8 mouse cellular contexts compared by ENCODE assay signal in genomic region chr7:70625643-70626231, GRCm38 (mm10).
DNase-seq lines count a peak whose midpoint lies in the region; TF ChIP-seq lines count a peak whose summit lies in the region.

No protein-coding gene starts in this region.

- DNase-seq in cerebellum, adult 2 months, result peak; percentile 15 to 45
- DNase-seq in cerebellum, adult 11 months, result no peak
- DNase-seq in R1 (ENCODE audit: low read depth, low spot score), result peak; percentile 54
- no peak for DNase-seq in hindbrain, embryonic 10.5 days (ENCODE audit: low spot score)
- DNase-seq in mesoderm, embryonic 11.5 days (ENCODE audit: low read depth, low spot score), result peak; percentile 53
- no peak for DNase-seq in urinary bladder, postnatal 25 days (ENCODE audit: low spot score)
- no peak for DNase-seq in testis, postnatal 14 days (ENCODE audit: low spot score)
- DNase-seq in left cerebral cortex, adult 2 months (ENCODE audit: extremely low spot score in 1 of 2, low spot score in 2 of 2), result no peak

- no peaks in the 10 kb centered on the region for H3K36me3 ChIP-seq in hindbrain, embryonic 10.5 days

- H3K9me3 ChIP-seq in hindbrain, embryonic 10.5 days, result no peaks in the 10 kb centered on the region

- TF ChIP-seq POLR2A in cerebellum, adult 2 months (IDR thresholded peaks at IDR 0.05; ENCODE audit: borderline replicate concordance, insufficient read depth, low read length), result no peak

- H3K27ac ChIP-seq in cerebellum, adult 2 months (ENCODE audit: insufficient read depth, low read length), result no peak overlapping the region
- peak overlapping the region; percentile 81 for H3K27ac ChIP-seq in hindbrain, embryonic 10.5 days
- no peak overlapping the region for H3K27ac ChIP-seq in left cerebral cortex, adult 2 months

- intact Hi-C loops in left cerebral cortex, adult 2 months (cut with DNase I), result no loop called here

- no peaks in the 10 kb centered on the region for H3K4me1 ChIP-seq in cerebellum, adult 2 months (ENCODE audit: control insufficient read depth, insufficient read depth, low read length)
- H3K4me1 ChIP-seq in hindbrain, embryonic 10.5 days (replicated peaks), result peaks cover 28% of the 10 kb centered on the region

- no peak overlapping the region for H3K4me3 ChIP-seq in cerebellum, adult 2 months (replicated peaks; ENCODE audit: insufficient read depth, low read depth, low read length)
- peak overlapping the region; percentile 46 for H3K4me3 ChIP-seq in hindbrain, embryonic 10.5 days
- no peak overlapping the region for H3K4me3 ChIP-seq in left cerebral cortex, adult 2 months

- no peak for TF ChIP-seq CTCF in cerebellum, adult 2 months (IDR thresholded peaks at IDR 0.05; ENCODE audit: borderline replicate concordance, insufficient read depth, low read depth, low read length)
- TF ChIP-seq CTCF in left cerebral cortex, adult 2 months (IDR thresholded peaks at IDR 0.05), result no peak

- no peaks in the 10 kb centered on the region for H3K27me3 ChIP-seq in cerebellum, adult 2 months (ENCODE audit: control insufficient read depth, insufficient read depth, low read length)
- H3K27me3 ChIP-seq in hindbrain, embryonic 10.5 days (ENCODE audit: insufficient read depth, poor library complexity, severe bottlenecking), result peaks cover 15% of the 10 kb centered on the region

- 7% methylated on average over 10 of the region's 10 CpGs for WGBS in cerebellum, adult 2 months
- 3% methylated on average over 10 of the region's 10 CpGs for WGBS in hindbrain, embryonic 10.5 days

Comparison
In these comparisons a context has a peak if more than half of its experiments do, and no peak if none do; other contexts are left out.
1. DNase-seq: peak in cerebellum, adult 2 months (2 of 2), R1 (single experiment) and mesoderm, embryonic 11.5 days (single experiment); none in cerebellum, adult 11 months (single experiment), hindbrain, embryonic 10.5 days (single experiment), urinary bladder, postnatal 25 days (single experiment), testis, postnatal 14 days (single experiment) and left cerebral cortex, adult 2 months (0 of 2).